Mouse (Mus musculus) hindbrain, embryonic 16.5 days (tissue): ENCODE results near the gene Bcor. TPM values are rescaled to one million over a fixed set of nuclear protein-coding genes. Genes with fewer than 3 reads are reported as not detected.

Source experiments
- ATAC-seq: fragments of 200-750 bp; cut with Nextera tagmentation; 2 replicates; pipeline ENCODE4 v1.8.0; 2017; ENCODE audit warnings: moderate TSS enrichment, moderate library complexity
- H3K27ac ChIP-seq: fragments of 300-500 bp; sonication (generic); 2 replicates; pipeline ENCODE4 v1.5.1; 2014; ENCODE audit warnings: low read depth, mild to moderate bottlenecking, control low read depth, low read length, moderate library complexity
- H3K27me3 ChIP-seq: fragments of 300-500 bp; sonication (generic); replicated peaks from 2 replicates; pipeline ENCODE4 v1.6.1; 2014; ENCODE audit warnings: low read length; ENCODE audit not compliant: control insufficient read depth, insufficient read depth
- H3K36me3 ChIP-seq: fragments of 300-500 bp; sonication (generic); 2 replicates; pipeline ENCODE4 v1.6.1; 2014; ENCODE audit warnings: mild to moderate bottlenecking, low read length, moderate library complexity, mixed read lengths; ENCODE audit not compliant: control insufficient read depth, insufficient read depth
- H3K4me1 ChIP-seq: fragments of 300-500 bp; sonication (generic); 2 replicates; pipeline ENCODE4 v1.6.1; 2014; ENCODE audit warnings: low read depth, low read length; ENCODE audit not compliant: control insufficient read depth, insufficient read depth
- H3K4me2 ChIP-seq: fragments of 300-500 bp; sonication (generic); 2 replicates; pipeline ENCODE4 v1.6.1; 2014; ENCODE audit warnings: mild to moderate bottlenecking, low read length, control low read depth, moderate library complexity
- H3K4me3 ChIP-seq: fragments of 300-500 bp; sonication (generic); 2 replicates; pipeline ENCODE4 v1.5.1; 2014; ENCODE audit warnings: mild to moderate bottlenecking, low read length, control low read depth, moderate library complexity
- H3K9ac ChIP-seq: fragments of 300-500 bp; sonication (generic); 2 replicates; pipeline ENCODE4 v1.6.1; 2014; ENCODE audit warnings: low read depth, mild to moderate bottlenecking, control low read depth, low read length, moderate library complexity
- H3K9me3 ChIP-seq: fragments of 300-500 bp; sonication (generic); 2 replicates; pipeline ENCODE4 v1.6.1; 2014; ENCODE audit warnings: mild to moderate bottlenecking, low read length, moderate library complexity; ENCODE audit not compliant: control insufficient read depth
- WGBS: fragments of 180-500 bp; shearing (Covaris S2); extraction: QIAGEN DNeasy Blood & Tissue Kit; methylation state at CpG from one replicate; pipeline ENCODE4 v1.1.7; 2014; 5-methylcytosine and 5-hydroxymethylcytosine counted together
- polyA plus RNA-seq: library from polyadenylated mRNA; unstranded; fragments of >200 nt; fragmentation: Nextera tagmentation; extraction: Ambion mirVana; gene quantifications from 2 replicates; pipeline ENCODE4 v1.2.1, GENCODE M21; 2015

The Bcor gene
- polyA plus RNA-seq, 1 experiment from 2014 or later = 11.2 TPM

DNA sequence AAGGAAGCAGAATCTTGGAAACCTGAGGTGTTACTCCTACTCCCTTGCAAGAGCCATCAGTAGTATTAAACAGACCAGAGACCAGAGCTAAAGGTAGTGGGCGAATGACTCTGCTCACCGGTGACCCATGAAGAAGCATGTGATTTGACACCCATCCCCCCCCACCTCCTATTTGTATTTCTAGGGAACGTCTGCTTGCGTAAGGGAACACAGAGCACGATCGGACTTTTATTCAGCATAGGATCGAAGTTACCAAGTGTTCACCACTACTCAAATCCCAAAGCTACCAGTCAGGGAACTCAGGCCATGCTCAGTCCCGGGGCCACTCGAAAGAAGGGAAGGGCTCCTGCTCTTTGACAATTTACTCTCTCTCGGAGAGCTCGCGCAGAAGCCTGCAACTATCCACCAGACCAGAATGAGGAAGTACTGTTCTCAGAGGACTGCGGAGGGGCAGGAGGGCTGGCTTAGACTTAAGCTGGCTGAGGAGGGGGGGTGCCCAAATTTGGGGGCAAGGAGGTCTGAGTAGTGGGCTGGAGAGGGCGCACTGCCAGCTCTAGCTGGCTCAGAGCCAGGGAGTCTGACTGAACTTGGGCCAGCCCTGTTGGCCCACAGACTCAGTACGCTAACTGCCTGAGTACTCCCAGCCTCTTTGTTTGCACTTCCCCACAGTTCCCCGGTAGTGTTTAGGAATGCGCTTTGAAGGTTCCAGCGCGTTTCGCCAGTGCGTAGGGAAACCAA lies 37.4 kb downstream of the Bcor start:
- Histone ChIP-seq H3K4me1 (peaks cover 3% of the 10 kb centered on the region; the same call in 1 of the 2 replicates), H3K4me2 (peak overlapping the region; percentile 29), H3K9me3 (no peaks in the 10 kb centered on the region), H3K27ac (no peak overlapping the region), H3K36me3 (no peaks in the 10 kb centered on the region), H3K27me3 (peaks cover 9% of the 10 kb centered on the region), H3K9ac (no peak overlapping the region), H3K4me3 (no peak overlapping the region)
- WGBS = 13% methylated on average over 19 of the region's 21 CpGs
- peak; percentile 76 for ATAC-seq

DNA sequence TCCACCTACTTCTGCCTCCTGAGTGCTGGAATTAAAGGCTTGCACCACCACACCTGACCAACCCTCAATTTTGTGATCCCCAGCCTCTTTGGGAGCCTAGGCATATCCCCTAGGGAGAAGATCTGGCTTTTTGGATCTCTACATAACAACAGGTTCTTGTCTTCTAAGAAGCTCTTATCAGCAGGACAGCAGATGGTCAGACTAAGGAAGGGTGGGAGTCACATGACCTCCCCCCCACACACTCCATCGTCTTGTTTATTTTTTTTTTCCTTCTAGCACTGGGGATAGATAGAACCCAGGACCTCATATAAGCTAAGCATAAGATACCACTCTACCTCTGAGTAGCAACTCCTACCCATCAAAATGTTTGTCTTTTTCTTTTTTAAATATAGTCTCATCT lies 40.7 kb downstream of the Bcor start:
- no peak overlapping the region for H3K27ac ChIP-seq
- no peak overlapping the region for H3K4me3 ChIP-seq
- no peak overlapping the region for H3K4me2 ChIP-seq
- WGBS = 48% methylated on average over 1 of the region's 1 CpGs
- no peaks in the 10 kb centered on the region; the same call in 1 of the 2 replicates for H3K27me3 ChIP-seq
- ATAC-seq = no peak
- no peak overlapping the region for H3K9ac ChIP-seq
- no peaks in the 10 kb centered on the region; the same call in 1 of the 2 replicates for H3K4me1 ChIP-seq
- no peaks in the 10 kb centered on the region for H3K9me3 ChIP-seq
- H3K36me3 ChIP-seq = no peaks in the 10 kb centered on the region

DNA sequence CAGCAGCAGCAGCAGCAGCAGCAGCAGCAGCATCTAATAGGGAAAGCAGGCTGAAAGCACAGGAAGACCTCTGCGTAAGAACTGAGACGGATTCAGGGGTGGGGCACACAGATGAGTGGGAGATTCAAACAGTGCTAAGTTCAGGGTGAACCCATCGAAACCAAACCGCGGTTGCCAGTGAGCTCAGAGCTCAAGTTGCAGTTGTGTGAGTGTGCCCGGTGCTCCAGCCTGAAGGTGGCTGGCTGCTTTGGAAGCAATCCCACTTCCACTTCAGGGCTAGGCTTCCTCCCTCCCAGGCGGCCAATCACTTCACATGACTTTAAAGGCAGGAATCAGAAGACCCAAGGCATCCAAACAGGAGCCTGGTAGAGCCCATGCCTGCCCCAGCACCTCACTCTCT lies 44.0 kb downstream of the Bcor start:
- Histone ChIP-seq H3K36me3 (no peaks in the 10 kb centered on the region), H3K27ac (no peak overlapping the region), H3K9me3 (no peaks in the 10 kb centered on the region), H3K4me2 (no peak overlapping the region), H3K9ac (no peak overlapping the region), H3K27me3 (no peaks in the 10 kb centered on the region), H3K4me3 (no peak overlapping the region), H3K4me1 (no peaks in the 10 kb centered on the region)
- 22% methylated on average over 7 of the region's 7 CpGs for WGBS
- ATAC-seq = no peak

DNA sequence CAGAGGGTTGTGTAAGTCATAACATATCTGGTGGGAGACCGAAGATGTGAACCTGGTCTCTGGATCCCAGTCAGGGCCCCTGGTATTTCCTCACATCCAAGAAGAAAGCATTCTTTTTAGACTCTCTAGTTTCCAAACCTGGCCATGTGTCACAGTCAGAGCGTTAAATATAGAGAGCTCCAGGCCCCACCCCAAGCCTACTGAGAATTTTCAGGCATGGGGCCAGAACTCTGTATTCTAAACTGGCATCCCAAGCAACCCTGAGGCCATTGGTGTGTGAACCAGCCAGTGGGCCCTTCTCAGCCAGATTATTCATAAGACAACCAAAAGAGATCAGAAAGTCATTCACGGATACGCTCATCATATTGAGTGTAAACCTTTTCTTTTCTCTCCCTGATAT lies 48.0 kb downstream of the Bcor start:
- ATAC-seq = no peak
- Histone ChIP-seq H3K4me1 (no peaks in the 10 kb centered on the region), H3K4me3 (no peak overlapping the region), H3K36me3 (no peaks in the 10 kb centered on the region), H3K9ac (no peak overlapping the region), H3K27me3 (no peaks in the 10 kb centered on the region), H3K4me2 (no peak overlapping the region), H3K27ac (no peak overlapping the region), H3K9me3 (no peaks in the 10 kb centered on the region)
- WGBS = 76% methylated on average over 4 of the region's 4 CpGs

DNA sequence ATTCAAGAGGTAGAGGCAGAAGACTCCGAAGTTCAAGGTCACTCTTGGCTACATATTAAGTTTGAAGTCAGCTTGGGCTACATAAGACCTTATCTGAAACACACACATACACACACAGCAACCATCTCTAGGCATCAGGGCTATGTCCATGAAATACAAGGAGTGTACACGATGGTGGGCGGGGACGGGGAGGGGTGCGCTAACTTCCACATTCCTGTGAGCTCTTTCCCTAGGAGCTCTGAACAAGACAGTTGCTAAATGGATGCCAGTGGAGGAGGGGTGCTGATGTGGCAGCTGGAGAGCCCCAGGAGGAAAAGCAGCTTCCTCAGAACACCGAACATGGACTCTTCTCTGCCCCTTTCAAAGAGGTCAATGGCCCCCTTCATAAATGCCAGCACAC lies 49.6 kb downstream of the Bcor start:
- Histone ChIP-seq H3K36me3 (no peaks in the 10 kb centered on the region), H3K4me1 (no peaks in the 10 kb centered on the region), H3K9me3 (no peaks in the 10 kb centered on the region), H3K27ac (no peak overlapping the region), H3K27me3 (no peaks in the 10 kb centered on the region), H3K9ac (no peak overlapping the region), H3K4me2 (no peak overlapping the region), H3K4me3 (no peak overlapping the region)
- 72% methylated on average over 6 of the region's 6 CpGs for WGBS
- ATAC-seq = no peak

DNA sequence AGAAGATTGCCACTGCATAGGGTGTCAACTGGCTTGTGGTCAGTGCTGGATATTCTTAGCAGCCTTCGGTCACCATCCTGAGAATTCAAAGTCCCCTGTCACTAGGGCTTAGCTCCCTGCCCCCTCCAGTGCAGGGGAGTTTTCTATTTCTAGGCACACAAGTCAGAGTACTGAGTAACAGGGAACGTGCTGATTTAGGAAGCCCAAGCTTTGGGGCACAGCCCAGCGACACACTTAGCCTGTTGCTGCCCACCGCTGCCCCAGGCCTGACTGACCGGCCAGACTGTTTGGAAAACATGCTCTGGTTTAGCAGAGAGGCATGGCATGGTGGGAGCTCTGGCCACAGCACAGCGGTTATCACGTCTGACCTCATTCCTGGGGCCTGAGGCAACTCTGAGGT lies 54.8 kb downstream of the Bcor start:
- WGBS = 84% methylated on average over 7 of the region's 7 CpGs
- Histone ChIP-seq H3K4me1 (no peaks in the 10 kb centered on the region), H3K4me3 (no peak overlapping the region), H3K9ac (no peak overlapping the region), H3K9me3 (no peaks in the 10 kb centered on the region), H3K4me2 (no peak overlapping the region), H3K27ac (no peak overlapping the region), H3K27me3 (no peaks in the 10 kb centered on the region), H3K36me3 (no peaks in the 10 kb centered on the region)
- ATAC-seq = no peak

DNA sequence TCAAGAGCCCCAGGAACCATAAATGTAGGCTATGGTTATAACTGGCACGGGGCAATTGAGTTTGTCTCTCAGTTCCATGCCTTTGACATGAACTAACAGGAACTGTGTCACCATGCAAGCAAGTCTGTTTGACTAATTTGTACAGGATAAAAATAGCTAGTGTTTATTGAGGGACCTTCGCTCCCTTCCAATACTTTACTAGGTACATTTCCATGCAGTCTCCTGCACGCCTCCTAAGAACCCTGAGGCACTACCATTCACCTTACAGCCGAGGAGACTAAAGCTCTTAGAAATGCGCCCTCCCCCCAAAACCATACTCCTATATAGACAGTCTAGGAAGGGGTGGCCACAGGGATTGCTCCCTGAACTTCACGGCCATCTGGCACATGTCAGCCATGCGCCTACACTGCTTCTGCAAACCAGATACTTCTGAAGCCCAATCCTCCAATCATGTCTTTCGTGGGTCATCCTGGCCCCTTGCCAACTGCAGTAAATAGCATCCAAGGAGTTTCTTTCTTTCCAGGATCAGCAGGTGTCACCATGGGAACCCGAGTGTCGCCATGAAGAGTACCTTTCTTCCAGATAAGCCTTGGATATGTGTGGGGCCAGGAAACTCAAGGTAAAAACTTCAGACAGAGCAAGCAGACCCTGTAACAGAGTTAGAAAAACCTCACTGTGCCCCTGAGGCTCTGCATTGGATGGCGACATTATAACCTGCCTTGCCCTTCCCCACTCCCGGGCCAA lies 63.2 kb downstream of the Bcor start:
- no peaks in the 10 kb centered on the region for H3K36me3 ChIP-seq
- no peak overlapping the region for H3K9ac ChIP-seq
- H3K27me3 ChIP-seq = peaks cover 9% of the 10 kb centered on the region
- 75% methylated on average over 12 of the region's 12 CpGs for WGBS
- H3K27ac ChIP-seq = no peak overlapping the region
- no peak overlapping the region for H3K4me3 ChIP-seq
- no peaks in the 10 kb centered on the region for H3K9me3 ChIP-seq
- no peaks in the 10 kb centered on the region for H3K4me1 ChIP-seq
- H3K4me2 ChIP-seq = no peak overlapping the region
- ATAC-seq = no peak

DNA sequence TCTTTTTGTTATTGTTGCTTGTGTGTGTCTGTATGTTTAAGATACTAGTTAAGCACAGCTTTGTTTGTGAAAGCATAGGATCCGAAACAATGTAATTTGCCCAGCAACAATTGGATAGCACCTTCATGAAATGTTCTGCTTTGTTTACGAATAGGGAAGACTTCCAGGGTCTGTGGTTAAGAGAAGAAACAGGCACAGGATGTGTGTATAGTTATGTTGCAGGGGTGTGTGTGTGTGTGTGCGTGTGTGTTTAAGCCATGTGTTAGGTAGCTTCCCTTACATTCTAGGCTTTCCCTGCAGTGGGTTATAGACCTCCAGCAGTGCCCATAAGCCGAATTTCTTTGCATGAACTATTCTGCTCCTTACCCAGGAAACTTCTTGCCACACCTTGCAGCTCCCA lies 66.8 kb downstream of the Bcor start:
- H3K4me3 ChIP-seq = no peak overlapping the region
- H3K4me2 ChIP-seq = no peak overlapping the region
- no peaks in the 10 kb centered on the region for H3K36me3 ChIP-seq
- no peak for ATAC-seq
- 84% methylated on average over 4 of the region's 4 CpGs for WGBS
- peaks cover 21% of the 10 kb centered on the region for H3K4me1 ChIP-seq
- no peak overlapping the region for H3K9ac ChIP-seq
- H3K27ac ChIP-seq = no peak overlapping the region
- no peaks in the 10 kb centered on the region for H3K9me3 ChIP-seq
- peaks cover 24% of the 10 kb centered on the region for H3K27me3 ChIP-seq

DNA sequence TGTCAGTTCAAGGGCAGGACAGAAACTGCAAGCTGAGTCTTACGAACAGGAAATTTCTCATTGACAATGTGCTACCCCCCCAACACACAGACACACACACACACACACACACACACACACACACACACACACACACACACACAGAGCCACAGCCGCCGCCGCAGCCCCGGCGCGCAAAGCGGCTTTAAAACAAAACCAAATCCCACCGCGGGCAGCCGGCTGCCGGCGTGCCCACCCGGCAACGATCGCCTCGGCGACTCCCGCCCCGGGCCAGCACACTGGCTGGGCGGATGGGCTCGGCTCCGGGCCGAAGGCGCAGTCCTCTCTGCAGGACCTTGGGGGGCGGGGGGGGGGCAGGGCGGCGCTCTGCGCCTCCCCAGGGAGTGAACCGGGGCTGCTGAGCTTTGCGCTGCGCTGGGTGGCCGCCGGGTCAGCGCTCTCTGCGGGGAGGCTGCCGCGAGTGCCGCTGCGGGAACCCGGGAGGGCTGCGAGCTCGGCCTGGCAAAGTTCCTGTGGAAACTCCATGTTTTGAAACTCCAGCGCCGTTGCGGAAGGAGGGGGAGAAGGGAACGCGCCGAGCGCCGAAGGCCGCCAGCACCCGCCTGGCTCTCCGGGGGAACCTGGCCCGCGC lies 68.6 kb downstream of the Bcor start:
- H3K4me1 ChIP-seq = peaks cover 27% of the 10 kb centered on the region
- H3K36me3 ChIP-seq = no peaks in the 10 kb centered on the region
- H3K9ac ChIP-seq = peak overlapping the region; percentile 69
- H3K4me2 ChIP-seq = peak overlapping the region; percentile 88
- no peaks in the 10 kb centered on the region for H3K9me3 ChIP-seq
- ATAC-seq = no peak
- H3K4me3 ChIP-seq = peak overlapping the region; percentile 51
- WGBS = 2% methylated on average over 33 of the region's 56 CpGs
- H3K27me3 ChIP-seq = peaks cover 30% of the 10 kb centered on the region
- H3K27ac ChIP-seq = peak overlapping the region; percentile 80
